Mouse (Mus musculus) liver, embryonic 14.5 days (tissue): Measurements from ENCODE around the gene Tnip1.

Experiments used
- CTCF ChIP-seq: IDR thresholded peaks from 2 replicates; pipeline ENCODE4 v1.5.1; 2016; ENCODE audit warnings: antibody characterized with exemption, low read depth, control low read depth
- EP300 ChIP-seq: IDR thresholded peaks from 2 replicates; pipeline ENCODE4 v1.6.1; 2016; ENCODE audit warnings: antibody characterized with exemption, low read depth

- TF ChIP-seq CTCF, result no peak
- no peak for TF ChIP-seq EP300
Measured at GRCm38 (mm10) chr11:54939501-54939900, 23.2 kb downstream of the Tnip1 start.
